Mouse (Mus musculus) bone marrow, adult 2 months (tissue): ENCODE measurements around the gene Tsc1.

Experiments
- CTCF ChIP-seq: fragments of 200-500 bp; IDR thresholded peaks from 2 replicates; pipeline ENCODE4 v1.5.1; 2011; ENCODE audit warnings: low read length, control low read depth; ENCODE audit not compliant: control insufficient read depth, insufficient read depth
- POLR2A ChIP-seq: fragments of 200-500 bp; IDR thresholded peaks from 2 replicates; pipeline ENCODE4 v1.6.1; 2011; ENCODE audit warnings: low read depth, mild to moderate bottlenecking, control low read depth, low read length, borderline replicate concordance; ENCODE audit not compliant: control insufficient read depth

DNA sequence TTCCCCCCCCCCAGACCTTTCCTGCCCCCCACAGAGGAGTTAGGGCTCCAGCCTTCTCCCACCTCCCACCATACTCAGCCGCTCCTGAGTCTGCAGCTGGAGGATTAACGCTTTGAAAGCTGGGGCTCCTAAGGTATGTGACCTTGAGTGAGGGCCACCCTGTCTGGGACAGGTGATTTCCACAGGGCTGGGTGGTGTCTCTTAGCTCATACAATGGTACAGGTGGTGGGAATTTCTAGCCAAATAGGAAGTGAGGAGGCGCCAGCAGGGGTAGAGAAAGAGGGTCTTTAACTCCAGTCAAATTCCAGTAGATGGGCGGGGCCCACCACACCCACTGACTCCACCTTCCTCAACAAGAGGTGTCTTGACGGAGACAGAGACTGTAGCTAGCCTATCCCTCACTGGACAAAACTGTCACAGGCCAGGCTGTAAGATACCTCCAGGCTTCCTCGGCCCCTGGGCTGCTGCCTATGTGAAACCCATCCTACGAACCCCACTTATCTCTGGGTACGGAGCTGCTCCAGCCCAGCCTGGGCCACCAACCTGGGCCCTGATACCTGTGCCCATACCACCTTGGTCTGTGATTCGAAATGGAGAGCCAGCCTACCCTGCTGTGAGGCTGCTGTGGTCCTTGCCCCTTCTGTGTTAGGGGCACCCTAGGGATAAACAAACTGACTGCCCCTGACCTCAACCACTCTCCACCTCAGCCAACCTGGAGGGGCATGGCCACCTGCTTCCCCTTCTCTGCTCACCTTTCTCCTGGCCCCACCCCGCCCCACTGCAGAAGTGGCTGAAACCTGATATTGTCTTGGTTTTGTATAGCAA is 33.5 kb upstream of the Tsc1 start:
- no peak for TF ChIP-seq CTCF
- no peak for TF ChIP-seq POLR2A
